Mouse (Mus musculus) cerebral cortex, adult 2 months (tissue): Measurements from ENCODE around the gene Dll4.

Source experiments
- WGBS: fragments of 180-500 bp; shearing (Covaris S2); methylation state at CpG from one replicate; pipeline ENCODE4 v1.1.7; 2018; 5-methylcytosine and 5-hydroxymethylcytosine counted together

Gene Dll4

DNA sequence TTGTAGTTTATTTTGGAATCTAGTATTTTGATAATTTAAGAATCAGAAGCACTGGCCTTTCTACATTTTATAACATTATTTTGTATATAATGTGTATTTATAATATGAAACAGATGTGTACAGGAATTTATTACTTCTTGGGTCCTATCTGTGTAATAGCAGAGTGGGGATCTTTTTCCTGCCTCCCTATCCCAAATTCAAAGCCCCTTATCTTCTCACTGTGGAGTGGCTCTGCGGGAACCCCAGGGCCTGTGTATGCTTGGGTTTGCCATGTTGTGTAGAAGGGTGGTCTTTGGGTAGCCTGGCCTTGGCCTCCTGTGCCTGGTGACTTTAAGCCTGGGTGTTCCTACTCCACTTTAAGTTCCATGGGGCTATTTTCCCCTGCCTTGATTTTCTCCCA, 10.0 kb downstream of the Dll4 start:
- 85% methylated on average over 1 of the region's 1 CpGs for WGBS

- 86% methylated on average over 2 of the region's 2 CpGs for WGBS
Observed at GRCm38 (mm10) chr2:119336002-119336401, 10.4 kb downstream of the Dll4 start.

DNA sequence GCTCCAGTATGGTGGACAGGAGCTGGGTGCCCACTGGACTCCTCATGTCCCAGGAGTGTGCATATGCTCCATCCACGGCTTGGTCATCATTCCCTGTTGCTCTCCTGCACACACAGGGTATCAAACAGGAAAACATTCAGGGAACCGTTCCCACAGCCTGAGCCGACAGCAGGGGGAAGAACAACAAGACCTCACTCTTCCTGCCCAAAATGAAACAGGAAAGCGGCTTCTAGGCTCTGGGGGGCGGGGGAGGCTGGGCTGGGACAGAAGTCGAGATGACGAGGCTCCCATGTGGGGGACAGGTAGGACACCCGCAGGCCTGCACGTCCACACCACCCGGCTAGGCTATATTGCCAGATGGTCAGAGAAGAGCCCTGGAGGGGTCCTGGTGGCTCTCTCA, 10.9 kb downstream of the Dll4 start:
- WGBS, result 63% methylated on average over 10 of the region's 10 CpGs

DNA sequence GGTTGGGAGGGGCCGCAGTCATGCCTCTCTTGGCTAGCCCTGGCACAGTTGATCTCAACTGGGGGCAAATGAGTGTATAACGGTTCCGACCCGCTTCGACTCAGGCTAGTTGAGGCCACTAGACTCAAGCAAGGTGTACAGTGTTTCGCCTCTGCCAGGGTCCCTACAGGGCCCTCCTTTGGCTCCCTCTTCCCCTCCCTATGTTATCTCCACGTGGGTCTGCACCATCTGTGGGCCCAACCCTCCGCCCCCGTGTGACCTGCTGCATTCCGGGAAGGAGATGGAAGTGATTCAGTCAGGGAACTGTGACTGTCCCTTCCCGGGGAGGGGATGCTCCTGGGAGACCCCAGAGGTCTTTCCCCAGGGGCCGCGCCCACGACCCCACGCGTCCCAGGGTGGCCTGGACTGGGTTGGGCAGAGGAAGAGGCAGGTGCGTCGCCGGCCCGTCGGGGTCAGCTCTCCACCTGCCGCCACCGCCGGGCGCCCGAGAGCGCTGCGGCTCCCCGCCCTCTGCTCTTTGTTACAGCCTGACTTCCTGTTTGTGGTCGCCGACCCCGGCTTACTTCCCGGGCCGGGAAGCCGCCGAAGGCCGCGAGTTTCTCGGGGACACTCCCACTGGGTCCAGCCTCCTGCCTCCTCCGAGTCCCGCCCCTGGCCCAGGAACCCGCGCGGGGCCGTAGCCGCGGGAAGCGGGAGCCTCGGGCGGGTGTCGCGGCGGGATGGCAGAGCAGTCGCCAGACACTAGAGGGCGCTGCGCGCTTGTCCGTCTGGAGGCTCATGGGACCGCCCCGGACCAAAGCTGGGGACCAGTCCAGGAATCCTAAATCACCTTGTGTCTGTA, 12.1 kb downstream of the Dll4 start:
- WGBS, result 8% methylated on average over 60 of the region's 60 CpGs

DNA sequence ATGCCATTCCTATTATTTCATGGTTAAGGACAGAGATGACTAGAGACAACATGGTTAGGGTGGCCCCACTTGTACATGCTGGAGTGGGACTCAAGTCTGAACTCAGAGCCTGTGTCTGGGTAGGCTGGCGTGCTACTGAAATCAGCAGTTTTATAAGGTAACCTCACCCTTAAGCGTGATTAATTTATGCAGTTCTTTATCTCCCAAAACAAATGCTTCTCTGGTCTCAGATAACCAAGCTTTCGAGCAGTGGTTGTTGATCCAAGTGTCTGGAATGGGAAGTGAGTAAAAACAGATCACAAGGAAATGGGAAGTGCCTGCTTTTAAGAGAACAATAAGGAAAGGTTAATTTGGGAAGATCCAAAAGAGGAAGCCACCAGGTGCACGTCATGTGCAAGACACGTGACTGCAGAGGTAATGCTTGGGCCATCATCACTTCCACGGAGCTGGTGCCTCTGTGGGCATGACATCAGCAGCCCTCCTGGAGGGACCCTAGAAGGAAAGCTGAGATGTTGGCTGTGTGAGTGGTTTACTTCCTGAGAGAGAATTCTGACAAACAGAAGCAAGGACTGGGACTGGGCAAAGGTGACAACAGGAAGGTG, 19.1 kb downstream of the Dll4 start:
- WGBS, result 55% methylated on average over 6 of the region's 6 CpGs

DNA sequence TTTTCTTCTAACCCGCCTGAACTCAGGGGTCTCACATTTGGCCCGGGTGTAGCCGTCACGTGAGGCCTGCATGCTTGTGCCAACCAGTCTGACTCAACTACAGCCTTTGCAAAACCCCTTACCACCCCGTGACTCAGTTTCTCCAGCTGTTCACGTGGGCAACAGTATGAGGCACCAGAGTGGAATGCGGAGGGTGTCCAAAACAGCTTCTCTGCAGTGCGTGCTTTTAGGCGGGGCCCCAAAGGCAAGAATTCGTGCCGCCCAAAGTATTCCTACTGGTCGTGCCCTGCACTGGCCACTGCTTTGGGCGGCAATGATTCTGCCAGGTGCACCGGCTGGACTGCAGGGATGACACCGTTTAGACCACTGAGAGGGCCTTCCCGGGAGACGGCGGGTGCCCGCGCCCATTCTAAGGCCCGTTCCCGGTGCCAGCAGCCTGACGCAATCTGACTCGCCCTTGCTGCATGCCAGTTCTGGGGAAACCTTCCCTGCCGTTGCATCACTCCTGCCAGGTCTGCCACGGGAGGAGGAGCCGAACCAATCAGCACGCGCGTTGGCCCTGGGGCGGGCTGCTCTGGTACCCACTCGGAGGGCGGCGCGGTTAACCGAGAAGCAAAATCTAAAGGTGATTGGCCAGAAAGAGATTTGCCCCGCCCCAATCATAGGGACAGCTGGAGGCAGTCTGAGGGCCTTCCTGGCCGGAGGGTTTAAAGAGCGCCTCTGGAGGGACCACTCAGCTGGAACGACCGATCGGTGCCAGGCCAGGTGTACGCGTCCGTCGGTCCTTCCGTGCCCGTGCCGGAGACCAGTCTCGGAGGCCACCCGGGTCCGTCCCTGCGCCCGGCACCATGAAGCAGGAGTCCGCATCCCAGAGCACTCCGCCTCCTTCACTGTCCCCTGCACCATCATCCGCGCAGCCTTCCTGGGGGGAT, 25.2 kb downstream of the Dll4 start, which contains the start of gene Chac1:
TSS of gene Chac1 (plus strand) at position 675 of the 932 bp plus-strand sequence.
- WGBS, result 5% methylated on average over 58 of the region's 58 CpGs

- WGBS, result 93% methylated on average over 8 of the region's 8 CpGs
Observed at GRCm38 (mm10) chr2:119353707-119354106, 28.1 kb downstream of the Dll4 start.

GRCm38 (mm10) chr2:119355089-119355488, 29.5 kb downstream of the Dll4 start:
- 53% methylated on average over 3 of the region's 3 CpGs for WGBS

- 34% methylated on average over 7 of the region's 7 CpGs for WGBS
Observed at GRCm38 (mm10) chr2:119355651-119356050, 30.1 kb downstream of the Dll4 start.

- 90% methylated on average over 5 of the region's 5 CpGs for WGBS
Observed at GRCm38 (mm10) chr2:119356805-119357204, 31.2 kb downstream of the Dll4 start.

GRCm38 (mm10) chr2:119358249-119358648, 32.7 kb downstream of the Dll4 start:
- 82% methylated on average over 6 of the region's 6 CpGs for WGBS

GRCm38 (mm10) chr2:119359721-119360291, 34.2 kb downstream of the Dll4 start:
- WGBS, result 91% methylated on average over 2 of the region's 2 CpGs

DNA sequence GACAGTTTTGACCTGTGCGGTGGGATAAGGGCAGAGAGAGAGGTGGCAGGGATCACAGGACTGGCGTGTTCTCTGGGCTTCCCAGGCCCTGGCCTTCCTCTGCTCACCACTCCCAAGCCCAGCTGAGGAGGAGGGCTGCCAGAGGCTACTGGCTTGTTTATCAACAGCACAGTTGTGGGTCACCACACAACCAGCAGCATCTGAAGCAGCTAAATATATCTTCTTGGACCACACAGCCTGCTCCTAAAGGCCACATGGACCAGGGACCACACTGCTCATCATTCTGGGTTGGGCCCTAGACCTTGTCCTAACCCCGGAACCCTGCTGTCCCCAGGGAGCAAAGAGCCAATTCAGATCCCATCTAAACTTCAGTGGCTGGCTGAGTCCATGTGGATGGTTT, 39.4 kb downstream of the Dll4 start:
- WGBS, result 95% methylated on average over 3 of the region's 3 CpGs

DNA sequence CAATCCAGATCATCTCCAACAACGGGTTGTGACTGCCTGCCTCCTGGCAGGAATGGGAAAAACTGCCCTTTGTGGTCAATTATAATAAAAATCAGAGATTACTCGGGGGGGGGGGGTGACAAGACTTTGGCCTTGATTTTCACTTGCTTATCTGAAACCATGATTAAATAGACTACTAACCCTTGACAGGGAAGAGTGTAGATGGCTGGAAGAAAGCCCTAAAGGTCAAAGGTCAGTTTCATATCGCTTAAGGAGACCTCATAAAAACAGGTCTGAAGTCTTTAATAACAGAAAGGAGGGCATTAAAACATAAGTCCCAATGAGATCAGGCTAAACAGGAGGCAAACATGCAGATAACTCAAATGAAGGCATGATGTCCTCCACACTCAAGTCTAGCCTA, 41.8 kb downstream of the Dll4 start:
- WGBS, result 57% methylated on average over 3 of the region's 3 CpGs

- WGBS, result 96% methylated on average over 10 of the region's 10 CpGs
Observed at GRCm38 (mm10) chr2:119370116-119370515, 44.5 kb downstream of the Dll4 start.

DNA sequence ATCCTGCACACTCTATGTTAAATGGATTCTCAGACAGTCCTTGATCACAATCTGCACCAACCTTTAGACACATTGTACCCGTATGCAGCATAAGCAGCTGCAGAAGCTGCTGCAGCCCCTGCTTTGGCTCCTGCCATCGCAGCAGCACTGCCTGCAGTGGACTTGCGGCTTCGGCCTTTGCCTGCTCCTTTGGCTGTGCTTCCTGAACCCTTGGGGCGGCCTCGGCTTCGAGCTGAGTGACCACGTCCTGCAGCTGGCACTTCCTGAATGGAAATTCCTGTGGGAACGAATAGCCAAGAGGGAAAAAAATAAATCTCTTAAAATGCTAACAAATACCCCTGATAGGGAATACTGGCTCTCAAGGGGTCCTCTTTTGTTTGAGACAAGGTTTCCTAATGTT, 51.7 kb downstream of the Dll4 start:
- 58% methylated on average over 9 of the region's 9 CpGs for WGBS

- 56% methylated on average over 3 of the region's 3 CpGs for WGBS
Observed at GRCm38 (mm10) chr2:119377826-119378225, 52.2 kb downstream of the Dll4 start.

DNA sequence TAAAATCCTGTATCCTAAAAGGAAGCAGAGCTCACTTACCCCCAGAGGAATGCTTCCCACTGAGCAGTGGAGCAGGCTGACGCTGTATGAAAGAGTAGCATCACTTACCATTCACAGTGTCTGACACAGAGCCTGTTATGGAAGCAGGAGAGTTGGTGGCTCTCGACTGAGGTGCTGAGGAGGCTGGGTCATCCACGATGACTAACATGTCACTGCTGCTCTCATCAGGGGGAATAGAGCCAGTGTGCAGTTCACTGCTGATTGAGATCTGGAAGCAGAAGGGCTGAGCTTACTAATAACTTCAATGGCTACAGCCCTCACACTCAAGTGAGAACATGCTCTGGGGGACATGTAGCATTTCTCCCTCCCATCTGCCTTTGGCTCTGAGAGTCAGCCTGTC, 53.9 kb downstream of the Dll4 start:
- WGBS, result 42% methylated on average over 3 of the region's 3 CpGs
